Mouse (Mus musculus) liver, embryonic 11.5 days (tissue): ENCODE measurements around the gene Oxt. TPM values are rescaled to one million over a fixed set of nuclear protein-coding genes. Genes with fewer than 3 reads are reported as not detected.

ENCODE experiments used
- ATAC-seq: fragments of 200-750 bp; cut with Nextera tagmentation; replicated peaks from 2 replicates; pipeline ENCODE4 v1.8.0; 2017; ENCODE audit warnings: moderate number of reproducible peaks, mild to moderate bottlenecking, moderate TSS enrichment, moderate library complexity; ENCODE audit not compliant: low FRiP score
- DNase-seq: peaks from one replicate; pipeline ENCODE4 v3.0.0-alpha.2; 2017; ENCODE audit warnings: low spot score
- H3K27ac ChIP-seq: fragments of 300-500 bp; sonication (generic); 2 replicates; pipeline ENCODE4 v1.5.1; 2014; ENCODE audit warnings: mild to moderate bottlenecking, low read depth, low read length, control low read depth
- H3K27me3 ChIP-seq: fragments of 300-500 bp; sonication (generic); replicated peaks from 2 replicates; pipeline ENCODE4 v1.6.1; 2014; ENCODE audit warnings: low read length, mixed read lengths; ENCODE audit not compliant: control insufficient read depth, insufficient read depth
- H3K36me3 ChIP-seq: fragments of 300-500 bp; sonication (generic); 2 replicates; pipeline ENCODE4 v1.6.1; 2014; ENCODE audit warnings: mild to moderate bottlenecking, low read length, moderate library complexity, mixed read lengths; ENCODE audit not compliant: control insufficient read depth, insufficient read depth
- H3K4me1 ChIP-seq: fragments of 300-500 bp; sonication (generic); replicated peaks from 2 replicates; pipeline ENCODE4 v1.6.1; 2014; ENCODE audit warnings: low read length, mixed read lengths; ENCODE audit not compliant: control insufficient read depth, insufficient read depth
- H3K4me2 ChIP-seq: fragments of 300-500 bp; sonication (generic); 2 replicates; pipeline ENCODE4 v1.6.1; 2014; ENCODE audit warnings: mild to moderate bottlenecking, control low read depth, moderate library complexity
- H3K4me3 ChIP-seq: fragments of 300-500 bp; sonication (generic); 2 replicates; pipeline ENCODE4 v1.5.1; 2014; ENCODE audit warnings: low read depth, low read length, control low read depth
- H3K9ac ChIP-seq: fragments of 300-500 bp; sonication (generic); 2 replicates; pipeline ENCODE4 v1.6.1; 2014; ENCODE audit warnings: low read depth, low read length, control low read depth
- H3K9me3 ChIP-seq: fragments of 300-500 bp; sonication (generic); 2 replicates; pipeline ENCODE4 v1.6.1; 2016; ENCODE audit warnings: low read length, inconsistent platforms, mixed read lengths; ENCODE audit not compliant: control insufficient read depth
- WGBS: fragments of 180-500 bp; shearing (Covaris S2); extraction: QIAGEN DNeasy Blood & Tissue Kit; methylation state at CpG from one replicate; pipeline ENCODE4 v1.1.7; 2014; 5-methylcytosine and 5-hydroxymethylcytosine counted together
- polyA plus RNA-seq: library from polyadenylated mRNA; unstranded; fragments of >200 nt; fragmentation: Nextera tagmentation; extraction: Ambion mirVana; gene quantifications from 2 replicates; pipeline ENCODE4 v1.2.1, GENCODE M21; 2014

Oxt gene
- polyA plus RNA-seq, result not detected in 2 replicates

- ATAC-seq (no peak), DNase-seq (no peak)
- Histone ChIP-seq H3K27ac (no peak within 1 kb of the TSS), H3K36me3 (no peaks in the 10 kb centered on the region), H3K4me1 (peaks cover 3% of the 10 kb centered on the region; the same call in 1 of the 2 replicates), H3K9ac (no peak within 1 kb of the TSS), H3K4me2 (peak within 1 kb of the TSS; percentile 44), H3K9me3 (no peaks in the 10 kb centered on the region), H3K4me3 (peak within 1 kb of the TSS; percentile 18), H3K27me3 (peaks cover 57% of the 10 kb centered on the region)
- 51% methylated on average over 9 of the region's 9 CpGs for WGBS
Observed at GRCm38 (mm10) chr2:130575873-130576272, at the start of gene Oxt. Gene Oxt, plus strand, starts transcription at chr2:130576173.

- Histone ChIP-seq H3K4me1 (no peaks in the 10 kb centered on the region), H3K4me2 (no peak overlapping the region), H3K36me3 (no peaks in the 10 kb centered on the region), H3K4me3 (no peak overlapping the region), H3K27me3 (no peaks in the 10 kb centered on the region), H3K9ac (no peak overlapping the region), H3K9me3 (no peaks in the 10 kb centered on the region), H3K27ac (no peak overlapping the region)
- no peak for ATAC-seq
- 89% methylated on average over 6 of the region's 6 CpGs for WGBS
- DNase-seq, result no peak
Observed at GRCm38 (mm10) chr2:130528457-130528856, 47.5 kb upstream of the Oxt start.

- Histone ChIP-seq H3K36me3 (peaks cover 3% of the 10 kb centered on the region; the same call in 1 of the 2 replicates), H3K9me3 (no peaks in the 10 kb centered on the region), H3K27ac (no peak overlapping the region), H3K4me3 (no peak overlapping the region), H3K9ac (no peak overlapping the region), H3K4me2 (no peak overlapping the region), H3K4me1 (no peaks in the 10 kb centered on the region), H3K27me3 (no peaks in the 10 kb centered on the region)
- WGBS, result 80% methylated on average over 2 of the region's 2 CpGs
- ATAC-seq (no peak), DNase-seq (no peak)
Observed at GRCm38 (mm10) chr2:130529290-130529689, 46.7 kb upstream of the Oxt start.

- ATAC-seq (no peak), DNase-seq (no peak)
- H3K36me3 ChIP-seq, result peaks cover 3% of the 10 kb centered on the region; the same call in 1 of the 2 replicates
- H3K4me2 ChIP-seq, result no peak overlapping the region
- no peaks in the 10 kb centered on the region for H3K9me3 ChIP-seq
- no peak overlapping the region for H3K27ac ChIP-seq
- no peaks in the 10 kb centered on the region for H3K4me1 ChIP-seq
- 91% methylated on average over 7 of the region's 7 CpGs for WGBS
- H3K9ac ChIP-seq, result no peak overlapping the region
- no peaks in the 10 kb centered on the region for H3K27me3 ChIP-seq
- no peak overlapping the region for H3K4me3 ChIP-seq
Observed at GRCm38 (mm10) chr2:130529925-130530324, 46.0 kb upstream of the Oxt start.

GRCm38 (mm10) chr2:130532201-130532600 lies 43.8 kb upstream of the Oxt start:
- 73% methylated on average over 2 of the region's 2 CpGs for WGBS

GRCm38 (mm10) chr2:130535017-130535416 lies 41.0 kb upstream of the Oxt start:
- Histone ChIP-seq H3K4me1 (no peaks in the 10 kb centered on the region), H3K36me3 (peaks cover 12% of the 10 kb centered on the region), H3K9me3 (no peaks in the 10 kb centered on the region), H3K4me2 (no peak overlapping the region), H3K27ac (no peak overlapping the region), H3K9ac (no peak overlapping the region), H3K27me3 (no peaks in the 10 kb centered on the region), H3K4me3 (no peak overlapping the region)
- 81% methylated on average over 6 of the region's 6 CpGs for WGBS
- DNase-seq, result no peak
- no peak for ATAC-seq

More at GRCm38 (mm10) chr2:130532201-130532600, 43.8 kb upstream of the Oxt start:
- H3K27ac ChIP-seq, result no peak overlapping the region
- no peak overlapping the region for H3K9ac ChIP-seq
- no peaks in the 10 kb centered on the region for H3K4me1 ChIP-seq
- H3K9me3 ChIP-seq, result no peaks in the 10 kb centered on the region
- no peaks in the 10 kb centered on the region for H3K27me3 ChIP-seq
- peaks cover 3% of the 10 kb centered on the region; the same call in 1 of the 2 replicates for H3K36me3 ChIP-seq
- H3K4me2 ChIP-seq, result no peak overlapping the region
- DNase-seq, result no peak
- no peak overlapping the region for H3K4me3 ChIP-seq
- no peak for ATAC-seq

GRCm38 (mm10) chr2:130536890-130537289 lies 39.1 kb upstream of the Oxt start:
- Histone ChIP-seq H3K4me1 (no peaks in the 10 kb centered on the region), H3K27me3 (no peaks in the 10 kb centered on the region), H3K36me3 (peaks cover 26% of the 10 kb centered on the region), H3K9me3 (no peaks in the 10 kb centered on the region), H3K9ac (no peak overlapping the region), H3K27ac (no peak overlapping the region), H3K4me2 (no peak overlapping the region), H3K4me3 (no peak overlapping the region)
- 84% methylated on average over 3 of the region's 3 CpGs for WGBS
- ATAC-seq (no peak), DNase-seq (no peak)

GRCm38 (mm10) chr2:130538876-130539546 lies 37.0 kb upstream of the Oxt start:
- no peaks in the 10 kb centered on the region for H3K9me3 ChIP-seq
- ATAC-seq (no peak), DNase-seq (no peak)
- no peak overlapping the region for H3K4me2 ChIP-seq
- no peaks in the 10 kb centered on the region for H3K4me1 ChIP-seq
- H3K4me3 ChIP-seq, result no peak overlapping the region
- no peak overlapping the region for H3K27ac ChIP-seq
- no peaks in the 10 kb centered on the region for H3K27me3 ChIP-seq
- H3K36me3 ChIP-seq, result peaks cover 31% of the 10 kb centered on the region
- 69% methylated on average over 8 of the region's 8 CpGs for WGBS
- H3K9ac ChIP-seq, result no peak overlapping the region

GRCm38 (mm10) chr2:130540266-130540665 lies 35.7 kb upstream of the Oxt start:
- Histone ChIP-seq H3K4me2 (no peak overlapping the region), H3K27ac (no peak overlapping the region), H3K4me1 (no peaks in the 10 kb centered on the region; the same call in 1 of the 2 replicates), H3K9ac (no peak overlapping the region), H3K36me3 (peaks cover 38% of the 10 kb centered on the region), H3K27me3 (no peaks in the 10 kb centered on the region), H3K9me3 (no peaks in the 10 kb centered on the region), H3K4me3 (no peak overlapping the region)
- no peak for ATAC-seq
- no peak for DNase-seq
- WGBS, result 81% methylated on average over 9 of the region's 9 CpGs
